In the genomic region with DNA sequence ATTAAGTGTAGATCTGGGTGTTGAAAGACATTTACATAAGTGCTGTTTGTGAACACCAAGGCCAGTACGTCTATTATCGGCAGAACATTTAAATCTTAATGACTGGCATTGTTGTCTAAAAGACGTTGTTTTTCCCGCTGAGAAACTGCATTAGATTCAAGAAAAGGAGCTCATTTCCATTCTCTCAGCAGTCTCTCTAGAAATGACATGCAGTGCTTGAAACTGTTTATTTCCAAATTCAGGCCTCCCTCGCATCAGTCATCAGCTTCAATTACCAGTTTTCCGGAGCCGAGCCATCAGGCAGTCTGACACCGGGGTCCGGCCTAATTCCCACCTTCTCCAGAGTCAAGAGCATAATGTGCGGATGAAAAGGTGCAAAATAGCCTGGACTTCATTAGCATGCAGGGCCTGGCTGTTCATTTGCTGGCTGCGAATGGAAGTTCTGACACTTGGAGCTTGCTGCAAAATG, we compare ENCODE assay signal across 15 mouse cellular contexts. TPM values are rescaled to one million over a fixed set of nuclear protein-coding genes. Genes with fewer than 3 reads are reported as not detected.
DNase-seq lines count a peak whose midpoint lies in the region; ATAC-seq and TF ChIP-seq lines count a peak whose summit lies in the region.
"Had no signal": no experiment of that assay in that cellular context is flagged by ENCODE, and none has a peak within 500 bp of the region (broad histone marks: within the 10 kb centered on the region; RNA-seq: fewer than 3 reads in every experiment).

No protein-coding gene starts in this region.

- 30% methylated on average over 11 of the region's 11 CpGs for WGBS in heart, embryonic 13.5 days
- 38% methylated on average over 11 of the region's 11 CpGs for WGBS in hindbrain, embryonic 10.5 days
- WGBS in midbrain, embryonic 15.5 days: 13% methylated on average over 11 of the region's 11 CpGs
- WGBS in lung, adult 2 months: 69% methylated on average over 11 of the region's 11 CpGs

- H3K4me3 ChIP-seq in heart, embryonic 13.5 days: no peak overlapping the region; the same call in 1 of the 2 replicates
- no peak overlapping the region for H3K4me3 ChIP-seq in hindbrain, embryonic 10.5 days
- H3K4me3 ChIP-seq in midbrain, embryonic 15.5 days: no peak overlapping the region
- H3K4me3 ChIP-seq in lung, adult 2 months (replicated peaks; ENCODE audit: extremely low read depth, low read depth, low read length): no peak overlapping the region
- H3K4me3 ChIP-seq: left cerebral cortex, adult 2 months; stomach, embryonic 15.5 days had no signal

- H3K36me3 ChIP-seq in heart, embryonic 13.5 days: no peaks in the 10 kb centered on the region
- H3K36me3 ChIP-seq in hindbrain, embryonic 10.5 days: no peaks in the 10 kb centered on the region
- H3K36me3 ChIP-seq in midbrain, embryonic 15.5 days (replicated peaks): no peaks in the 10 kb centered on the region
- H3K36me3 ChIP-seq: stomach, embryonic 15.5 days had no signal

- no peak for TF ChIP-seq POLR2A in lung, adult 2 months (IDR thresholded peaks at IDR 0.05; ENCODE audit: borderline replicate concordance, extremely low read depth, low read depth, low read length)

- no peak for TF ChIP-seq CTCF in lung, adult 2 months (IDR thresholded peaks at IDR 0.05; ENCODE audit: insufficient read depth, low read length)

- DNase-seq in heart, adult 8-10 months (ENCODE audit: low spot score): no peak
- peak; percentile 44 for DNase-seq in ZHBTc4 (ENCODE audit: low read depth, low spot score)
- DNase-seq in hindbrain, embryonic 10.5 days (ENCODE audit: low spot score): peak; percentile 5
- DNase-seq in lung, adult 2 months: no peak
- DNase-seq in thymus, adult 18-20 months: no peak
- DNase-seq: adrenal gland, postnatal 10 days; cerebellum, postnatal 14 days; kidney, adult 18-20 months had no signal

- ATAC-seq in heart, embryonic 13.5 days (ENCODE audit: extremely low read depth, insufficient number of reproducible peaks, low FRiP score, low TSS enrichment): no peak
- ATAC-seq in midbrain, embryonic 15.5 days (replicated peaks): peak; percentile 42; the same call in 1 of the 2 replicates
- no peak for ATAC-seq in monocyte, adult 5-6 weeks (replicated peaks; ENCODE audit: insufficient number of reproducible peaks, low FRiP score, low TSS enrichment, poor library complexity, severe bottlenecking)
- ATAC-seq: lung, postnatal 0 days had no signal

- peaks cover 27% of the 10 kb centered on the region for H3K27me3 ChIP-seq in heart, embryonic 13.5 days (replicated peaks)
- H3K27me3 ChIP-seq in hindbrain, embryonic 10.5 days (ENCODE audit: insufficient read depth, poor library complexity, severe bottlenecking): peaks cover 56% of the 10 kb centered on the region
- peaks cover 24% of the 10 kb centered on the region for H3K27me3 ChIP-seq in midbrain, embryonic 15.5 days (replicated peaks)

- H3K4me1 ChIP-seq in heart, embryonic 13.5 days: peaks cover 12% of the 10 kb centered on the region
- peaks cover 13% of the 10 kb centered on the region for H3K4me1 ChIP-seq in hindbrain, embryonic 10.5 days (replicated peaks)
- peaks cover 12% of the 10 kb centered on the region for H3K4me1 ChIP-seq in midbrain, embryonic 15.5 days
- no peaks in the 10 kb centered on the region for H3K4me1 ChIP-seq in lung, adult 2 months (ENCODE audit: control insufficient read depth, insufficient read depth, low read length)
- H3K4me1 ChIP-seq: stomach, embryonic 15.5 days had no signal

- peak overlapping the region; percentile 50 for H3K4me2 ChIP-seq in heart, embryonic 13.5 days
- H3K4me2 ChIP-seq in midbrain, embryonic 15.5 days: peak overlapping the region; percentile 29; the same call in 1 of the 2 replicates
- H3K4me2 ChIP-seq: liver, embryonic 11.5 days; stomach, embryonic 15.5 days had no signal

- H3K9me3 ChIP-seq in heart, embryonic 13.5 days: no peaks in the 10 kb centered on the region
- no peaks in the 10 kb centered on the region for H3K9me3 ChIP-seq in hindbrain, embryonic 10.5 days
- H3K9me3 ChIP-seq in midbrain, embryonic 15.5 days: no peaks in the 10 kb centered on the region
- H3K9me3 ChIP-seq: stomach, embryonic 15.5 days had no signal

- H3K9ac ChIP-seq in heart, embryonic 13.5 days: no peak overlapping the region
- H3K9ac ChIP-seq in midbrain, embryonic 15.5 days: no peak overlapping the region
- H3K9ac ChIP-seq: stomach, embryonic 15.5 days had no signal

- no peak overlapping the region for H3K27ac ChIP-seq in heart, embryonic 13.5 days (replicated peaks)
- H3K27ac ChIP-seq in hindbrain, embryonic 10.5 days: no peak overlapping the region; the same call in 1 of the 2 replicates
- H3K27ac ChIP-seq in midbrain, embryonic 15.5 days: peak overlapping the region; percentile 38; the same call in 1 of the 2 replicates
- H3K27ac ChIP-seq: left cerebral cortex, adult 2 months; stomach, embryonic 15.5 days had no signal

RNA-seq across cellular contexts. Expression of a gene that starts 32.1 kb away (rescaled TPM):
- polyA plus RNA-seq in heart, embryonic 13.5 days (2015; fragmentation: Nextera tagmentation; extraction: Ambion mirVana): 21.5 and 25.2 TPM in 2 replicates
- 100 to 1,000 TPM; 111 to 137 (median 121) TPM for total RNA-seq in heart, adult 8-10 months (2022)
- 23.6 and 23.9 TPM in 2 replicates for polyA plus RNA-seq in hindbrain, embryonic 10.5 days (2016; fragmentation: Nextera tagmentation; extraction: Ambion mirVana)
- 28.2 and 30.4 TPM in 2 replicates for polyA plus RNA-seq in midbrain, embryonic 15.5 days (2015; fragmentation: Nextera tagmentation; extraction: Ambion mirVana)
- polyA plus RNA-seq in lung, adult 2 months (2012; rRNA removed): 5.5 and 8.0 TPM in 2 replicates
- 28.7 to 31.7 TPM (median 30.8 TPM) in 3 replicates for total RNA-seq in monocyte, adult 5-6 weeks (2017)

Comparison
In these comparisons a context has a peak if more than half of its experiments do, and no peak if none do; other contexts are left out.
1. DNase-seq: peak in ZHBTc4 (single experiment) and hindbrain, embryonic 10.5 days (single experiment); none in heart, adult 8-10 months (single experiment), lung, adult 2 months (single experiment) and thymus, adult 18-20 months (0 of 2).